Mouse (Mus musculus) CH12.LX (cell line): ENCODE results near the gene Itprid2. TPM values are rescaled to one million over a fixed set of nuclear protein-coding genes. Genes with fewer than 3 reads are reported as not detected.

Experiments used
- DNase-seq: peaks from one replicate; pipeline ENCODE4 v3.0.0-alpha.2; 2013; ENCODE audit errors: extremely low read depth
- H3K27ac ChIP-seq: 2 replicates; pipeline ENCODE4 v1.5.1; 2012; ENCODE audit warnings: low read depth, mild to moderate bottlenecking, control low read depth, moderate library complexity; ENCODE audit not compliant: insufficient read depth
- H3K27me3 ChIP-seq: replicated peaks from 2 replicates; pipeline ENCODE3; 2012; ENCODE audit warnings: inconsistent platforms
- H3K36me3 ChIP-seq, 2 experiments: replicated peaks in 1 of 2; 2 replicates each; pipeline versions ENCODE3 to v1.6.1; 2012; ENCODE audit warnings: inconsistent platforms in 1 of 2, low read length in 1 of 2, mild to moderate bottlenecking in 1 of 2, mixed read lengths in 1 of 2, moderate library complexity in 1 of 2; ENCODE audit not compliant: control insufficient read depth in 1 of 2, insufficient read depth in 1 of 2
- H3K4me1 ChIP-seq, 2 experiments: 2 replicates each; pipeline ENCODE4 v1.6.1; 2012; ENCODE audit warnings: inconsistent platforms in 1 of 2, moderate library complexity in 1 of 2; ENCODE audit not compliant: insufficient read depth in 2 of 2, control insufficient read depth in 1 of 2
- H3K4me2 ChIP-seq: 2 replicates; pipeline ENCODE4 v1.6.1; 2012; ENCODE audit warnings: low read depth, mild to moderate bottlenecking, control low read depth; ENCODE audit not compliant: poor library complexity, insufficient read depth, severe bottlenecking
- H3K4me3 ChIP-seq, 3 experiments: fragments of 150-350 bp in 1 of 3; sonication (generic) in 1 of 3; replicated peaks in 1 of 3; 2 replicates each; pipeline versions ENCODE3 to v1.5.1; 2011 to 2012; ENCODE audit warnings: low read depth in 2 of 3, low read length in 2 of 3, mild to moderate bottlenecking in 2 of 3, moderate library complexity in 2 of 3, control low read depth in 1 of 3, improper control_type of control experiment in 1 of 3, inconsistent platforms in 1 of 3, mixed read lengths in 1 of 3; ENCODE audit not compliant: poor library complexity in 1 of 3
- H3K79me2 ChIP-seq: replicated peaks from 2 replicates; pipeline ENCODE4 v1.6.1; 2012; ENCODE audit warnings: mild to moderate bottlenecking, moderate library complexity; ENCODE audit not compliant: control insufficient read depth, poor library complexity, insufficient read depth, severe bottlenecking; ENCODE audit errors: extremely low read depth
- H3K9ac ChIP-seq: 2 replicates; pipeline ENCODE4 v1.6.1; 2012; ENCODE audit warnings: low read depth, mild to moderate bottlenecking, control low read depth, moderate library complexity; ENCODE audit not compliant: insufficient read depth
- H3K9me3 ChIP-seq: replicated peaks from 2 replicates; pipeline ENCODE3; 2012; ENCODE audit warnings: low read length, inconsistent platforms, mixed read lengths
- BHLHE40 ChIP-seq: IDR thresholded peaks from 2 replicates; pipeline ENCODE4 v1.6.1; 2011; ENCODE audit warnings: mild to moderate bottlenecking, low read depth, low read length, improper control_type of control experiment
- CHD1 ChIP-seq: IDR thresholded peaks from 2 replicates; pipeline ENCODE4 v1.6.1; 2012; ENCODE audit warnings: low read depth, low read length, improper control_type of control experiment, inconsistent platforms
- CHD2 ChIP-seq: IDR thresholded peaks from 2 replicates; pipeline ENCODE4 v1.6.1; 2011; ENCODE audit warnings: low read length, improper control_type of control experiment
- EP300 ChIP-seq: IDR thresholded peaks from 2 replicates; pipeline ENCODE4 v1.6.1; 2011; ENCODE audit warnings: low read length, improper control_type of control experiment
- JUN ChIP-seq: IDR thresholded peaks from 2 replicates; pipeline ENCODE4 v1.6.1; 2011; ENCODE audit warnings: low read depth, mild to moderate bottlenecking, low read length, improper control_type of control experiment, moderate library complexity; ENCODE audit not compliant: insufficient read depth
- JUND ChIP-seq: conservative IDR thresholded peaks from 2 replicates; pipeline ENCODE4 v1.6.1; 2011; ENCODE audit warnings: low read depth, low read length, improper control_type of control experiment
- MAX ChIP-seq: IDR thresholded peaks from 2 replicates; pipeline ENCODE4 v1.6.1; 2011; ENCODE audit warnings: low read length, improper control_type of control experiment
- MAZ ChIP-seq: IDR thresholded peaks from 2 replicates; pipeline ENCODE4 v1.6.1; 2012; ENCODE audit warnings: low read depth, mild to moderate bottlenecking, inconsistent platforms, low read length, improper control_type of control experiment, moderate library complexity
- MEF2A ChIP-seq: IDR thresholded peaks from 2 replicates; pipeline ENCODE4 v1.6.1; 2014; ENCODE audit warnings: low read depth, mild to moderate bottlenecking, inconsistent platforms, low read length, improper control_type of control experiment, borderline replicate concordance
- MXI1 ChIP-seq: IDR thresholded peaks from 2 replicates; pipeline ENCODE4 v1.6.1; 2011; ENCODE audit warnings: mild to moderate bottlenecking, low read depth, low read length, improper control_type of control experiment
- MYC ChIP-seq: IDR thresholded peaks from 2 replicates; pipeline ENCODE4 v1.6.1; 2011; ENCODE audit warnings: low read depth, mild to moderate bottlenecking, improper control_type of control experiment, low read length
- NELFE ChIP-seq: IDR thresholded peaks from 2 replicates; pipeline ENCODE4 v1.6.1; 2011; ENCODE audit warnings: low read depth, low read length, improper control_type of control experiment
- PAX5 ChIP-seq: IDR thresholded peaks from 2 replicates; pipeline ENCODE4 v1.6.1; 2012; ENCODE audit warnings: low read length, inconsistent platforms, mixed read lengths
- SMC3 ChIP-seq: IDR thresholded peaks from 2 replicates; pipeline ENCODE4 v1.6.1; 2011; ENCODE audit warnings: low read depth, low read length, improper control_type of control experiment
- USF1 ChIP-seq: IDR thresholded peaks from 2 replicates; pipeline ENCODE4 v1.6.1; 2014; ENCODE audit warnings: low read depth, mild to moderate bottlenecking, inconsistent platforms, low read length, improper control_type of control experiment
- USF2 ChIP-seq: conservative IDR thresholded peaks from 2 replicates; pipeline ENCODE4 v1.6.1; 2011; ENCODE audit warnings: low read depth, low read length, improper control_type of control experiment
- ZMIZ1 ChIP-seq: IDR thresholded peaks from 2 replicates; pipeline ENCODE4 v1.6.1; 2012; ENCODE audit warnings: low read depth, mild to moderate bottlenecking, inconsistent platforms, low read length, improper control_type of control experiment
- dilution Hi-C: fragments of 300-500 bp; cut with MboI; formaldehyde crosslinking; loops from 2 replicates; pipeline ENCODE4 v1.14.3; 2020; ENCODE audit warnings: low sequenced_read_pairs; ENCODE audit not compliant: extremely low pct_unique_long_range_greater_than_20kb, extremely low pct_ligation_motif_present
- in situ Hi-C: fragments of 300-500 bp; cut with MboI; formaldehyde crosslinking; loops from 3 replicates; pipeline ENCODE4 v1.14.3; 2019; ENCODE audit warnings: low sequenced_read_pairs, low pct_ligation_motif_present, low pct_unique_long_range_greater_than_20kb, mixed read lengths
- polyA plus RNA-seq: library from polyadenylated mRNA; unstranded; fragments of >175 nt; gene quantifications from 2 replicates; pipeline ENCODE4 v1.2.1, GENCODE M21; 2012; ENCODE audit warnings: low read depth; ENCODE audit not compliant: insufficient read length
- total RNA-seq, 2 experiments: library from RNA; depleted of rRNA; stranded (reverse); fragments of 300-350 nt in 1 of 2; fragments of >200 nt in 1 of 2; gene quantifications; 2 replicates each; pipeline ENCODE4 v1.2.3; 2012 to 2014

Gene Itprid2
- total and polyA plus RNA-seq, 3 experiments: 4.3 to 17.7 (median 8.2) TPM

- dilution Hi-C loops (no loop called here), in situ Hi-C loops (no loop called here)
Observed at GRCm38 (mm10) chr2:79714745-79715144, 79.6 kb downstream of the Itprid2 start.

GRCm38 (mm10) chr2:79715925-79716324, 80.8 kb downstream of the Itprid2 start:
- TF ChIP-seq EP300: no peak
- TF ChIP-seq CHD2: no peak
- TF ChIP-seq USF2: no peak
- TF ChIP-seq MYC: no peak
- no peak for TF ChIP-seq MEF2A
- no peak for TF ChIP-seq JUN
- TF ChIP-seq MXI1: no peak
- no peak for TF ChIP-seq ZMIZ1
- no peak for TF ChIP-seq SMC3
- no peak for TF ChIP-seq NELFE
- no peak for TF ChIP-seq BHLHE40
- no peak for TF ChIP-seq MAX
- no peak for TF ChIP-seq PAX5
- TF ChIP-seq MAZ: no peak
- no peak for TF ChIP-seq USF1
- TF ChIP-seq, all 38 proteins: peak for 0
- dilution Hi-C loops: no loop called here
- Histone ChIP-seq H3K4me1 (peaks cover 3 to 20% of the 10 kb centered on the region in 2 experiments; a peak in 2 of 4 replicates), H3K27ac (no peak overlapping the region), H3K79me2 (no peaks in the 10 kb centered on the region), H3K4me2 (no peak overlapping the region), H3K36me3 (no peaks in the 10 kb centered on the region), H3K9ac (no peak overlapping the region), H3K27me3 (no peaks in the 10 kb centered on the region), H3K4me3 (no peak overlapping the region), H3K9me3 (no peaks in the 10 kb centered on the region)
- no peak for DNase-seq
- in situ Hi-C loops: no loop called here

More at GRCm38 (mm10) chr2:79714745-79715144, 79.6 kb downstream of the Itprid2 start:
- Histone ChIP-seq H3K9me3 (no peaks in the 10 kb centered on the region), H3K4me3 (no peak overlapping the region), H3K36me3 (no peaks in the 10 kb centered on the region), H3K27ac (no peak overlapping the region), H3K4me1 (peaks cover 3 to 20% of the 10 kb centered on the region in 2 experiments; a peak in 2 of 4 replicates), H3K9ac (no peak overlapping the region), H3K79me2 (no peaks in the 10 kb centered on the region), H3K27me3 (no peaks in the 10 kb centered on the region), H3K4me2 (no peak overlapping the region)
- DNase-seq: no peak
- no peak for TF ChIP-seq CHD1
- no peak for TF ChIP-seq JUND
- no peak for TF ChIP-seq PAX5
